11 mouse cellular contexts compared by ENCODE assay signal in genomic region chr17:71284890-71285289, GRCm38 (mm10). TPM values are rescaled to one million over a fixed set of nuclear protein-coding genes. Genes with fewer than 3 reads are reported as not detected.
A peak's percentile ranks its signal among the peaks of the same experiment; 100 is the strongest.
DNase-seq lines count a peak whose midpoint lies in the region; ATAC-seq and TF ChIP-seq lines count a peak whose summit lies in the region.
"Had no signal": no experiment of that assay in that cellular context is flagged by ENCODE, and none has a peak within 500 bp of the region (broad histone marks: within the 10 kb centered on the region; RNA-seq: fewer than 3 reads in every experiment).

No protein-coding gene starts in this region.

- no peak overlapping the region for H3K9ac ChIP-seq in midbrain, embryonic 15.5 days
- H3K9ac ChIP-seq in limb, embryonic 14.5 days (ENCODE audit: low read depth, low read length, severe bottlenecking), result peak overlapping the region; percentile 25; the same call in 1 of the 2 replicates

- H3K9me3 ChIP-seq in midbrain, embryonic 10.5 days (replicated peaks), result no peaks in the 10 kb centered on the region
- no peaks in the 10 kb centered on the region for H3K9me3 ChIP-seq in midbrain, embryonic 15.5 days
- no peaks in the 10 kb centered on the region for H3K9me3 ChIP-seq in limb, embryonic 14.5 days (ENCODE audit: control insufficient read depth, low read length)
- H3K9me3 ChIP-seq: hindbrain, embryonic 10.5 days had no signal

- no peaks in the 10 kb centered on the region for H3K27me3 ChIP-seq in midbrain, embryonic 10.5 days (ENCODE audit: low read depth, poor library complexity, severe bottlenecking)
- H3K27me3 ChIP-seq in midbrain, embryonic 15.5 days (replicated peaks), result no peaks in the 10 kb centered on the region
- no peaks in the 10 kb centered on the region for H3K27me3 ChIP-seq in limb, embryonic 14.5 days (ENCODE audit: control insufficient read depth, insufficient read depth, low read length)

- no peak overlapping the region for H3K4me3 ChIP-seq in midbrain, embryonic 10.5 days
- H3K4me3 ChIP-seq in midbrain, embryonic 15.5 days, result no peak overlapping the region
- H3K4me3 ChIP-seq in limb, embryonic 14.5 days (replicated peaks; ENCODE audit: low read length), result no peak overlapping the region
- H3K4me3 ChIP-seq: hindbrain, embryonic 10.5 days had no signal

- peaks cover 3% of the 10 kb centered on the region; the same call in 1 of the 2 replicates for H3K4me1 ChIP-seq in midbrain, embryonic 10.5 days
- no peaks in the 10 kb centered on the region for H3K4me1 ChIP-seq in midbrain, embryonic 15.5 days
- peaks cover 22% of the 10 kb centered on the region for H3K4me1 ChIP-seq in limb, embryonic 14.5 days (ENCODE audit: control insufficient read depth, insufficient read depth, low read length)

- ATAC-seq in midbrain, embryonic 15.5 days (replicated peaks), result no peak
- peak; percentile 66 for ATAC-seq in erythroblast, adult 5-6 weeks (replicated peaks; ENCODE audit: low FRiP score, poor library complexity, severe bottlenecking)
- ATAC-seq in limb, embryonic 14.5 days (ENCODE audit: low FRiP score, low read depth), result no peak
- peak; percentile 39 for ATAC-seq in megakaryocyte-erythroid progenitor cell, adult 5-6 weeks (replicated peaks; ENCODE audit: low FRiP score, low TSS enrichment, poor library complexity, severe bottlenecking)
- ATAC-seq: intestine, postnatal 0 days had no signal

- DNase-seq in midbrain, embryonic 10.5 days (ENCODE audit: low spot score), result no peak
- DNase-seq in limb, embryonic 14.5 days (ENCODE audit: low spot score), result no peak
- DNase-seq in cerebellum, postnatal 25 days, result no peak
- no peak for DNase-seq in kidney, postnatal 25 days
- DNase-seq in right cerebral cortex, postnatal 14 days, result no peak
- DNase-seq: thymus, adult 18-20 months had no signal

- no peak overlapping the region for H3K4me2 ChIP-seq in midbrain, embryonic 15.5 days
- H3K4me2 ChIP-seq in limb, embryonic 14.5 days (replicated peaks; ENCODE audit: low read depth, low read length, severe bottlenecking), result no peak overlapping the region

- H3K36me3 ChIP-seq in midbrain, embryonic 10.5 days, result 0 out of 2 replicates have a peak, but pooled peaks cover 4% of the 10 kb centered on the region
- H3K36me3 ChIP-seq in midbrain, embryonic 15.5 days (replicated peaks), result no peaks in the 10 kb centered on the region
- no peaks in the 10 kb centered on the region; the same call in 1 of the 2 replicates for H3K36me3 ChIP-seq in limb, embryonic 14.5 days (ENCODE audit: control insufficient read depth, insufficient read depth, low read length)

- 0 out of 2 replicates have a peak overlapping the region, but pooled peaks have one; percentile 17 for H3K27ac ChIP-seq in midbrain, embryonic 10.5 days (replicated peaks)
- no peak overlapping the region for H3K27ac ChIP-seq in midbrain, embryonic 15.5 days
- no peak overlapping the region for H3K27ac ChIP-seq in limb, embryonic 14.5 days (replicated peaks; ENCODE audit: low read depth, low read length)
- H3K27ac ChIP-seq: hindbrain, embryonic 10.5 days had no signal

- no peak for TF ChIP-seq POLR2A in limb, embryonic 14.5 days (IDR thresholded peaks at IDR 0.05; ENCODE audit: borderline replicate concordance, extremely low read depth, insufficient read depth, insufficient read length)

- WGBS in midbrain, embryonic 10.5 days, result 77% methylated on average over 6 of the region's 6 CpGs
- WGBS in midbrain, embryonic 15.5 days, result 80% methylated on average over 6 of the region's 6 CpGs
- WGBS in limb, embryonic 14.5 days, result 41% methylated on average over 6 of the region's 6 CpGs

RNA-seq across cellular contexts. Expression of gene Emilin2, which starts 26.9 kb away (rescaled TPM):
- polyA plus RNA-seq in midbrain, embryonic 10.5 days (2016; fragmentation: Nextera tagmentation; extraction: Ambion mirVana), result 19.1 and 22.6 TPM in 2 replicates
- 1.2 and 2.0 TPM in 2 replicates for polyA plus RNA-seq in midbrain, embryonic 15.5 days (2015; fragmentation: Nextera tagmentation; extraction: Ambion mirVana)
- 92.0 and 100 TPM in 2 replicates for total RNA-seq in erythroblast, adult 5-6 weeks (2015; ENCODE audit: low replicate concordance)
- 129 and 143 TPM in 2 replicates for total RNA-seq in erythroblast, adult 5-6 weeks (2017; ENCODE audit: low replicate concordance)
- 22.7 and 23.6 TPM in 2 replicates for polyA plus RNA-seq in limb, embryonic 14.5 days (2012; rRNA removed)
- polyA plus RNA-seq in limb, embryonic 14.5 days (2014; fragmentation: Nextera tagmentation; extraction: Ambion mirVana), result 25.6 and 30.0 TPM in 2 replicates
- 52.0 and 57.5 TPM in 2 replicates for total RNA-seq in megakaryocyte-erythroid progenitor cell, adult 5-6 weeks (2014; fragmentation: Nextera tagmentation)
- 55.2 and 63.8 TPM in 2 replicates for total RNA-seq in megakaryocyte-erythroid progenitor cell, adult 5-6 weeks (2017)

Comparison
In these comparisons a context has a peak if more than half of its experiments do, and no peak if none do; other contexts are left out.
1. ATAC-seq: peak in erythroblast, adult 5-6 weeks (single experiment) and megakaryocyte-erythroid progenitor cell, adult 5-6 weeks (single experiment); none in midbrain, embryonic 15.5 days (single experiment) and limb, embryonic 14.5 days (single experiment).